Mouse (Mus musculus): Measurements from ENCODE around the gene Tma7.

- no peak for TF ChIP-seq CTCF (IDR thresholded peaks at IDR 0.05; ENCODE audit: borderline replicate concordance, insufficient read depth, low read depth, low read length)
- peak; percentile 78; the same call in 1 of the 2 replicates for TF ChIP-seq POLR2A (IDR thresholded peaks at IDR 0.05; ENCODE audit: borderline replicate concordance, insufficient read depth, low read length)
Observed at GRCm38 (mm10) chr9:109082124-109082800, at the start of gene Tma7, which contains the start of gene Ccdc51.
